Mouse (Mus musculus) mature B cell (primary cell): ENCODE measurements around the gene St7.
"Not testable (repeated sequence)": the region's sequence is repeated elsewhere in the genome, so short reads cannot be mapped to it uniquely, and the experiment has no call there.

ENCODE experiments used
- in situ Hi-C: fragments of 300-500 bp; cut with MboI; formaldehyde crosslinking; loops from 2 replicates; pipeline ENCODE4 v1.14.3; 2019

The St7 gene

GRCm38 (mm10) chr6:17692647-17693046 lies at the start of gene St7:
TSS of gene St7 (plus strand) at chr6:17692933.
- in situ Hi-C loops, result no loop called here

- in situ Hi-C loops, result no loop called here
These were observed 46.6 kb upstream of the St7 start for GRCm38 (mm10) chr6:17646107-17646506.

GRCm38 (mm10) chr6:17652132-17652531 lies 40.6 kb upstream of the St7 start:
- in situ Hi-C loops, result no loop called here

- in situ Hi-C loops, result no loop called here
These were observed 37.7 kb upstream of the St7 start for GRCm38 (mm10) chr6:17655080-17655479.

- in situ Hi-C loops, result no loop called here
These were observed 35.4 kb upstream of the St7 start for GRCm38 (mm10) chr6:17657308-17657707.

- in situ Hi-C loops, result no loop called here
These were observed 27.4 kb upstream of the St7 start for GRCm38 (mm10) chr6:17665348-17665747.

- in situ Hi-C loops, result no loop called here
These were observed 26.7 kb upstream of the St7 start for GRCm38 (mm10) chr6:17666024-17666423.

- in situ Hi-C loops, result no loop called here
These were observed 24.9 kb upstream of the St7 start for GRCm38 (mm10) chr6:17667813-17668212.

- in situ Hi-C loops, result no loop called here
These were observed 24.4 kb upstream of the St7 start for GRCm38 (mm10) chr6:17668334-17668733.

GRCm38 (mm10) chr6:17669826-17670225 lies 22.9 kb upstream of the St7 start:
- in situ Hi-C loops, result loop anchor here (10.0 kb wide), 1 partner anchor 175 kb away; no protein-coding TSS in a partner anchor

- in situ Hi-C loops, result loop anchor here (10.0 kb wide), 1 partner anchor 170 kb away; no protein-coding TSS in a partner anchor
These were observed 17.5 kb upstream of the St7 start for GRCm38 (mm10) chr6:17675019-17675756.

- in situ Hi-C loops, result loop anchor here (10.0 kb wide), 1 partner anchor 168 kb away; no protein-coding TSS in a partner anchor
These were observed 15.7 kb upstream of the St7 start for GRCm38 (mm10) chr6:17677008-17677407.

GRCm38 (mm10) chr6:17680266-17680925 lies 12.3 kb upstream of the St7 start:
- in situ Hi-C loops, result no loop called here

GRCm38 (mm10) chr6:17681810-17682209 lies 10.9 kb upstream of the St7 start:
- in situ Hi-C loops, result no loop called here

GRCm38 (mm10) chr6:17688676-17689075 lies 4.1 kb upstream of the St7 start:
- in situ Hi-C loops, result no loop called here

- in situ Hi-C loops, result no loop called here
These were observed 1.2 kb downstream of the St7 start for GRCm38 (mm10) chr6:17693726-17694549.

- in situ Hi-C loops, result no loop called here
These were observed 1.8 kb downstream of the St7 start for GRCm38 (mm10) chr6:17694550-17694951.

- in situ Hi-C loops, result no loop called here
These were observed 3.6 kb downstream of the St7 start for GRCm38 (mm10) chr6:17696321-17696734.

GRCm38 (mm10) chr6:17700936-17701612 lies 8.3 kb downstream of the St7 start:
- in situ Hi-C loops, result no loop called here

- in situ Hi-C loops, result not testable (repeated sequence)
These were observed 11.3 kb downstream of the St7 start for GRCm38 (mm10) chr6:17704038-17704437.

GRCm38 (mm10) chr6:17705973-17706372 lies 13.2 kb downstream of the St7 start:
- in situ Hi-C loops, result no loop called here

- in situ Hi-C loops, result no loop called here
These were observed 26.2 kb downstream of the St7 start for GRCm38 (mm10) chr6:17718978-17719377.
